Mouse (Mus musculus): ENCODE data around the gene Plch2. TPM values are rescaled to one million over a fixed set of nuclear protein-coding genes. Genes with fewer than 3 reads are reported as not detected.

Plch2 gene
- polyA plus RNA-seq, 1 experiment from 2014 or later = 3.6 TPM

- Histone ChIP-seq H3K27me3 (ENCODE audit: insufficient read depth, low read length) (no peaks in the 10 kb centered on the region), H3K4me3 (ENCODE audit: low read length) (no peak overlapping the region), H3K4me2 (replicated peaks; ENCODE audit: low read depth, low read length) (no peak overlapping the region), H3K27ac (ENCODE audit: low read length) (peak overlapping the region; percentile 87), H3K9me3 (ENCODE audit: low read length) (no peaks in the 10 kb centered on the region), H3K36me3 (ENCODE audit: insufficient read depth, low read length) (peaks cover 9% of the 10 kb centered on the region; the same call in 1 of the 2 replicates), H3K4me1 (ENCODE audit: insufficient read depth, low read length) (peaks cover 15% of the 10 kb centered on the region), H3K9ac (replicated peaks; ENCODE audit: low read length) (no peak overlapping the region)
- no peak for ATAC-seq (ENCODE audit: low FRiP score, low TSS enrichment)
- WGBS = 65% methylated on average over 2 of the region's 2 CpGs
Measured at GRCm38 (mm10) chr4:155064474-155064873, 7.9 kb upstream of the Plch2 start.

- 11% methylated on average over 3 of the region's 3 CpGs for WGBS
- Histone ChIP-seq H3K36me3 (ENCODE audit: insufficient read depth, low read length) (0 out of 2 replicates have a peak, but pooled peaks cover 4% of the 10 kb centered on the region), H3K27me3 (ENCODE audit: insufficient read depth, low read length) (no peaks in the 10 kb centered on the region), H3K4me1 (ENCODE audit: insufficient read depth, low read length) (peaks cover 15% of the 10 kb centered on the region), H3K9me3 (ENCODE audit: low read length) (no peaks in the 10 kb centered on the region), H3K27ac (ENCODE audit: low read length) (peak overlapping the region; percentile 87), H3K4me2 (replicated peaks; ENCODE audit: low read depth, low read length) (peak overlapping the region; percentile 19; the same call in 1 of the 2 replicates), H3K4me3 (ENCODE audit: low read length) (no peak overlapping the region; the same call in 1 of the 2 replicates), H3K9ac (replicated peaks; ENCODE audit: low read length) (peak overlapping the region; percentile 47)
- ATAC-seq (ENCODE audit: low FRiP score, low TSS enrichment) = peak; percentile 32; the same call in 1 of the 2 replicates
Measured at GRCm38 (mm10) chr4:155063895-155064294, 7.3 kb upstream of the Plch2 start.

GRCm38 (mm10) chr4:155058325-155058724, 1.7 kb upstream of the Plch2 start:
- Histone ChIP-seq H3K27me3 (ENCODE audit: insufficient read depth, low read length) (no peaks in the 10 kb centered on the region), H3K4me2 (replicated peaks; ENCODE audit: low read depth, low read length) (no peak overlapping the region), H3K9me3 (ENCODE audit: low read length) (no peaks in the 10 kb centered on the region), H3K9ac (replicated peaks; ENCODE audit: low read length) (no peak overlapping the region), H3K4me1 (ENCODE audit: insufficient read depth, low read length) (no peaks in the 10 kb centered on the region), H3K27ac (ENCODE audit: low read length) (no peak overlapping the region), H3K36me3 (ENCODE audit: insufficient read depth, low read length) (no peaks in the 10 kb centered on the region), H3K4me3 (ENCODE audit: low read length) (no peak overlapping the region)
- no peak for ATAC-seq (ENCODE audit: low FRiP score, low TSS enrichment)
- 28% methylated on average over 10 of the region's 10 CpGs for WGBS

- WGBS = 55% methylated on average over 7 of the region's 7 CpGs
- Histone ChIP-seq H3K27ac (ENCODE audit: low read length) (no peak overlapping the region), H3K4me1 (ENCODE audit: insufficient read depth, low read length) (no peaks in the 10 kb centered on the region), H3K4me3 (ENCODE audit: low read length) (no peak overlapping the region), H3K9ac (replicated peaks; ENCODE audit: low read length) (no peak overlapping the region), H3K4me2 (replicated peaks; ENCODE audit: low read depth, low read length) (no peak overlapping the region), H3K36me3 (ENCODE audit: insufficient read depth, low read length) (no peaks in the 10 kb centered on the region), H3K27me3 (ENCODE audit: insufficient read depth, low read length) (no peaks in the 10 kb centered on the region), H3K9me3 (ENCODE audit: low read length) (no peaks in the 10 kb centered on the region)
- no peak for ATAC-seq (ENCODE audit: low FRiP score, low TSS enrichment)
Measured at GRCm38 (mm10) chr4:155050116-155050515, 6.5 kb downstream of the Plch2 start.

- no peak for ATAC-seq (ENCODE audit: low FRiP score, low TSS enrichment)
- Histone ChIP-seq H3K4me2 (replicated peaks; ENCODE audit: low read depth, low read length) (no peak overlapping the region), H3K36me3 (ENCODE audit: insufficient read depth, low read length) (no peaks in the 10 kb centered on the region), H3K9me3 (ENCODE audit: low read length) (no peaks in the 10 kb centered on the region), H3K4me1 (ENCODE audit: insufficient read depth, low read length) (peaks cover 7% of the 10 kb centered on the region; the same call in 1 of the 2 replicates), H3K9ac (replicated peaks; ENCODE audit: low read length) (no peak overlapping the region), H3K27ac (ENCODE audit: low read length) (no peak overlapping the region), H3K27me3 (ENCODE audit: insufficient read depth, low read length) (peaks cover 34% of the 10 kb centered on the region), H3K4me3 (ENCODE audit: low read length) (no peak overlapping the region)
- WGBS = 82% methylated on average over 14 of the region's 14 CpGs
Measured at GRCm38 (mm10) chr4:155046636-155047035, 9.9 kb downstream of the Plch2 start.

GRCm38 (mm10) chr4:155043289-155043625, 13.3 kb downstream of the Plch2 start:
- Histone ChIP-seq H3K4me3 (ENCODE audit: low read length) (peak overlapping the region; percentile 37), H3K36me3 (ENCODE audit: insufficient read depth, low read length) (no peaks in the 10 kb centered on the region), H3K27ac (ENCODE audit: low read length) (no peak overlapping the region), H3K9me3 (ENCODE audit: low read length) (no peaks in the 10 kb centered on the region), H3K4me2 (replicated peaks; ENCODE audit: low read depth, low read length) (peak overlapping the region; percentile 66), H3K27me3 (ENCODE audit: insufficient read depth, low read length) (peaks cover 38% of the 10 kb centered on the region), H3K4me1 (ENCODE audit: insufficient read depth, low read length) (peaks cover 7% of the 10 kb centered on the region; the same call in 1 of the 2 replicates), H3K9ac (replicated peaks; ENCODE audit: low read length) (no peak overlapping the region)
- WGBS = under 1% methylated on average over 25 of the region's 25 CpGs
- no peak for ATAC-seq (ENCODE audit: low FRiP score, low TSS enrichment)

- no peaks in the 10 kb centered on the region for H3K36me3 ChIP-seq (ENCODE audit: insufficient read depth, low read length)
- H3K9ac ChIP-seq (replicated peaks; ENCODE audit: low read length) = no peak overlapping the region
- H3K9me3 ChIP-seq (ENCODE audit: low read length) = no peaks in the 10 kb centered on the region
- H3K4me2 ChIP-seq (replicated peaks; ENCODE audit: low read depth, low read length) = peak overlapping the region; percentile 66
- ATAC-seq (ENCODE audit: low FRiP score, low TSS enrichment) = no peak
- 3% methylated on average over 58 of the region's 65 CpGs for WGBS
- H3K4me3 ChIP-seq (ENCODE audit: low read length) = peak overlapping the region; percentile 37
- peaks cover 38% of the 10 kb centered on the region for H3K27me3 ChIP-seq (ENCODE audit: insufficient read depth, low read length)
- H3K27ac ChIP-seq (ENCODE audit: low read length) = no peak overlapping the region
- peaks cover 7% of the 10 kb centered on the region; the same call in 1 of the 2 replicates for H3K4me1 ChIP-seq (ENCODE audit: insufficient read depth, low read length)
Measured at GRCm38 (mm10) chr4:155042606-155043288, 13.8 kb downstream of the Plch2 start.

GRCm38 (mm10) chr4:155040696-155041095, 15.9 kb downstream of the Plch2 start:
- no peaks in the 10 kb centered on the region for H3K9me3 ChIP-seq (ENCODE audit: low read length)
- 69% methylated on average over 6 of the region's 6 CpGs for WGBS
- peaks cover 7% of the 10 kb centered on the region; the same call in 1 of the 2 replicates for H3K4me1 ChIP-seq (ENCODE audit: insufficient read depth, low read length)
- H3K9ac ChIP-seq (replicated peaks; ENCODE audit: low read length) = no peak overlapping the region
- ATAC-seq (ENCODE audit: low FRiP score, low TSS enrichment) = no peak
- H3K4me3 ChIP-seq (ENCODE audit: low read length) = no peak overlapping the region
- H3K27me3 ChIP-seq (ENCODE audit: insufficient read depth, low read length) = peaks cover 38% of the 10 kb centered on the region
- H3K27ac ChIP-seq (ENCODE audit: low read length) = no peak overlapping the region
- H3K36me3 ChIP-seq (ENCODE audit: insufficient read depth, low read length) = no peaks in the 10 kb centered on the region
- H3K4me2 ChIP-seq (replicated peaks; ENCODE audit: low read depth, low read length) = no peak overlapping the region

GRCm38 (mm10) chr4:155040197-155040596, 16.4 kb downstream of the Plch2 start:
- Histone ChIP-seq H3K27ac (ENCODE audit: low read length) (no peak overlapping the region), H3K27me3 (ENCODE audit: insufficient read depth, low read length) (peaks cover 38% of the 10 kb centered on the region), H3K4me1 (ENCODE audit: insufficient read depth, low read length) (peaks cover 7% of the 10 kb centered on the region; the same call in 1 of the 2 replicates), H3K36me3 (ENCODE audit: insufficient read depth, low read length) (no peaks in the 10 kb centered on the region), H3K9me3 (ENCODE audit: low read length) (no peaks in the 10 kb centered on the region), H3K4me3 (ENCODE audit: low read length) (no peak overlapping the region), H3K9ac (replicated peaks; ENCODE audit: low read length) (no peak overlapping the region), H3K4me2 (replicated peaks; ENCODE audit: low read depth, low read length) (no peak overlapping the region)
- 31% methylated on average over 9 of the region's 9 CpGs for WGBS
- ATAC-seq (ENCODE audit: low FRiP score, low TSS enrichment) = no peak

GRCm38 (mm10) chr4:155034787-155035186, 21.8 kb downstream of the Plch2 start:
- WGBS = 64% methylated on average over 13 of the region's 13 CpGs
- H3K27me3 ChIP-seq (ENCODE audit: insufficient read depth, low read length) = peaks cover 9% of the 10 kb centered on the region

More at GRCm38 (mm10) chr4:155034787-155035186, 21.8 kb downstream of the Plch2 start:
- Histone ChIP-seq H3K27ac (ENCODE audit: low read length) (no peak overlapping the region), H3K4me2 (replicated peaks; ENCODE audit: low read depth, low read length) (no peak overlapping the region), H3K9me3 (ENCODE audit: low read length) (no peaks in the 10 kb centered on the region), H3K4me1 (ENCODE audit: insufficient read depth, low read length) (no peaks in the 10 kb centered on the region), H3K36me3 (ENCODE audit: insufficient read depth, low read length) (no peaks in the 10 kb centered on the region), H3K9ac (replicated peaks; ENCODE audit: low read length) (no peak overlapping the region), H3K4me3 (ENCODE audit: low read length) (no peak overlapping the region)
- no peak for ATAC-seq (ENCODE audit: low FRiP score, low TSS enrichment)

All from kidney, embryonic 16.5 days (tissue).